Mouse (Mus musculus): ENCODE measurements around the gene Vmn1r127.
"Not testable (repeated sequence)": the region's sequence is repeated elsewhere in the genome, so short reads cannot be mapped to it uniquely, and the experiment has no call there.

The Vmn1r127 gene

DNA sequence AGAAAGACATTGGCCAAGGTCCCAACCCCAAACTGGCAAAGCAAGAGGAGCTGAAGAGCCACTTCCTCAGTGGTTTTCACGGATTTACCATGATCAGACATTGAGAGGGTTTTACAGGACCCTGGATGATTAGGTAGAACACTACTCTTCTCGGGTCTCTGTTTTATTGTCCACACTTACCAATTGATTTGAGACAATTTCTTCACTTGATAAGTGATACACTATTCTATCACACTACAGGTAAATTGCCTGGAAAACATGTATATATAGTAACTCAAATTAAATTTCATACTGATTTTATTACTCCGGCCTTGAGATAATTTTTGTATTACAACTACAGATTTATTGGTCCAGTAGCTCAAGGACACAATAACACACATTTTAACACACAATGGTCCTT lies at the start of gene Vmn1r127:
TSS of gene Vmn1r127 (minus strand) at position 101 of the 400 bp plus-strand sequence.
- not testable (repeated sequence) for DNase-seq (ENCODE audit: low spot score)

DNA sequence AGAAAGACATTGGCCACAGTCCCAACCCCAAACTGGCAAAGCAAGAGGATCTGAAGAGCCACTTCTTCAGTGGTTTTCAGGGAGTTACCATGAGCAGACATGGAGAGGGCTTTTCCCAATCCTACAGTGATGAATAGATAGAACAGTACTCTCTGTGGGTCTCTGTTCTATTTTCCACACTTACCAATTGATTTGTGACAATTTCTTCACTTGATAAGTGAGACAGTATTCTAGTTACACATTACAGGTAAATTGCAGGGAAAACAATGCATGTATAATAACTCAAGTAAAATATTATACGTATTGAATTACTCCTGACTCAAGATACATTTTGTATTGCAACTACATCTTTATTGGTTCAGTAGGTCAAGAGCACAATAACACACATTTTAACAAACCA lies 41.5 kb upstream of the Vmn1r127 start, which contains the start of gene Vmn1r129:
TSS of gene Vmn1r129 (minus strand) at position 101 of the 400 bp plus-strand sequence.
- DNase-seq (ENCODE audit: low spot score) = not testable (repeated sequence)

DNA sequence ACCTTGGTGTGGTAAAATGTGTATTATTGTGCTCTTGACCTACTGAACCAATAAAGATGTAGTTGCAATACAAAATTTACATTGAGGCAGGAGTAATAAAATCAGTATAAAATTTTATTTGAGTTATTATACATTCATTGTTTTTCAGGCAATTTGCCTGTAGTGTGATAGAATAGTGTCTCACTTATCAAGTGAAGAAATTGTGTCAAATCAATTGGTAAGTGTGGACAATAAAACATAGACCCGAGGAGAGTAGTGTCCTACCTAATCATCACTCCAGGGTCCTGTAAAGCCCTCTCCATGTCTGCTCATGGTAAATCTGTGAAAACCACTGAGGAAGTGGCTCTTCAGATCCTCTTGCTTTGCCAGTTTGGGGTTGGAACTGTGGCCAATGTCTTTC lies 29.4 kb upstream of the Vmn1r127 start, which contains the start of gene Vmn1r128:
TSS of gene Vmn1r128 (plus strand) at position 301 of the 400 bp plus-strand sequence.
- not testable (repeated sequence) for DNase-seq (ENCODE audit: low spot score)

DNA sequence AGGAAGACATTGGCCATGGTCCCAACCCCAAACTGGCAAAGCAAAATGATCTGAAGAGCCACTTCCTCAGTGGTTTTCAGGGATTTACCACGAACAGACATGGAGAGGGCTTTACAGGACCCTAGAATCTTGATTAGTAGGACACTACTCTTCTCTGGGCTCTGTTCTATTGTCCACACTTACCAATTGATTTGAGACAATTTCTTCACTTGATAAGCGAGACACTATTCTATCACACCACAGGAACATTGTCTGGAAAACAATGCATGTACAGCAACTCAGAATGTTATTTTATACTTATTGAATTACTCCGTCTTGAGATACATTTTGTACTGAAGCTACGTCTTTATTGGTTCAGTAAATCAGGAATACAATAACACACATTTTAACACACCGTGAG lies 18.3 kb downstream of the Vmn1r127 start, which contains the start of gene Vmn1r126:
TSS of gene Vmn1r126 (minus strand) at position 101 of the 400 bp plus-strand sequence.
- DNase-seq (ENCODE audit: low spot score) = not testable (repeated sequence)

DNA sequence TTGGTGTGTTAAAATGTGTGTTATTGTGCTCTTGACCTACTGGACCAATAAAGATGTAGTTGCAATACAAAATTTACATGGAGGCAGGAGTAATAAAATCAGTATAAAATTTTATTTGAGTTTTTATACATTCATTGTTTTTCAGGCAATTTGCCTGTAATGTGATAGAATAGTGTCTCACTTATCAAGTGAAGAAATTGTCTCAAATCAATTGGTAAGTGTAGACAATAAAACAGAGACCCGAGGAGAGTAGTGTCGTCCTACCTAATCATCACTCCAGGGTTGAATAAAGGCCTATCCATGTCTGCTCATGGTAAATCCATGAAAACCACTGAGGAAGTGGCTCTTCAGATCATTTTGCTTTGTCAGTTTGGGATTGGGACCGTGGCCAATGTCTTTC lies 47.8 kb downstream of the Vmn1r127 start, which contains the start of gene Vmn1r125:
TSS of gene Vmn1r125 (plus strand) at position 301 of the 400 bp plus-strand sequence.
- not testable (repeated sequence) for DNase-seq (ENCODE audit: low spot score)
